Comparison of ENCODE assay signal across 9 mouse cellular contexts in the genomic region with DNA sequence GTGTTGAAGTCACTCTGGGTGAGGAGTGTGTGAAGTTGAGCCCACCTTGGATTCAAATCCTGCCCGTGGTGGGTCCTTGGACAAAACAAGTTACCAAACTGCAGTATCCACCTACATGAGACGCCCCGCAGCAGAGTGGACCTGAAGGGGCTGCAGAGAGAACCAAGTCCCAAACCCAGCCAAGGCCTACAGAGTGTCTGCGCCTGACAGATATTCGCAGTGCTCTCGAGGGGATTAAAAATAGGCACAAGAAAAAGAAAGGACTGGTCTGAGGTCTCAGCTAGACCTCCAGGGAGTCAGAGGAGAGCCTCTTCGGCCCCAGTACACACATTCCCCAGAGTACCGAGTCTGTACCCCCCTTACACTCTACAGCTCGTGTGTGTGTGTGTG. TPM values are rescaled to one million over a fixed set of nuclear protein-coding genes. Genes with fewer than 3 reads are reported as not detected.
A peak's percentile ranks its signal among the peaks of the same experiment; 100 is the strongest.
DNase-seq lines count a peak whose midpoint lies in the region; ATAC-seq and TF ChIP-seq lines count a peak whose summit lies in the region.
"Had no signal": no experiment of that assay in that cellular context is flagged by ENCODE, and none has a peak within 500 bp of the region (broad histone marks: within the 10 kb centered on the region; RNA-seq: fewer than 3 reads in every experiment).

No protein-coding gene starts in this region.

- peak overlapping the region; percentile 92 for H3K4me3 ChIP-seq in cerebellum, adult 2 months (replicated peaks; ENCODE audit: insufficient read depth, low read depth, low read length)
- peak overlapping the region; percentile 61 for H3K4me3 ChIP-seq in lung, embryonic 16.5 days (ENCODE audit: low read length)
- H3K4me3 ChIP-seq in limb, embryonic 13.5 days, result peak overlapping the region; percentile 64
- peak overlapping the region; percentile 43 for H3K4me3 ChIP-seq in stomach, embryonic 14.5 days (ENCODE audit: low read depth, low read length)

- H3K9ac ChIP-seq in lung, embryonic 16.5 days (ENCODE audit: low read length), result peak overlapping the region; percentile 68
- peak overlapping the region; percentile 78 for H3K9ac ChIP-seq in limb, embryonic 13.5 days
- no peak overlapping the region for H3K9ac ChIP-seq in stomach, embryonic 14.5 days (replicated peaks; ENCODE audit: low read depth, low read length)

- no peak for DNase-seq in cerebellum, adult 2 months
- DNase-seq in cerebellum, postnatal 25 days, result no peak
- DNase-seq in lung, postnatal 36 days, result no peak
- no peak for DNase-seq in embryo, embryonic 10.5 days (ENCODE audit: low spot score)
- DNase-seq in right cerebral cortex, postnatal 25 days, result no peak
- DNase-seq: gastrocnemius, postnatal 14 days had no signal

- no peak for TF ChIP-seq CTCF in cerebellum, adult 2 months (IDR thresholded peaks at IDR 0.05; ENCODE audit: borderline replicate concordance, insufficient read depth, low read depth, low read length)

- no peak for ATAC-seq in lung, embryonic 16.5 days (ENCODE audit: low read depth)
- no peak for ATAC-seq in limb, embryonic 13.5 days (ENCODE audit: low FRiP score, low read depth)
- ATAC-seq in stomach, embryonic 14.5 days (ENCODE audit: insufficient number of reproducible peaks, insufficient read depth, low FRiP score, low read depth), result no peak

- no peak for TF ChIP-seq POLR2A in cerebellum, adult 2 months (IDR thresholded peaks at IDR 0.05; ENCODE audit: borderline replicate concordance, insufficient read depth, low read length)

- peaks cover 38% of the 10 kb centered on the region for H3K4me1 ChIP-seq in cerebellum, adult 2 months (ENCODE audit: control insufficient read depth, insufficient read depth, low read length)
- H3K4me1 ChIP-seq in lung, embryonic 16.5 days (replicated peaks; ENCODE audit: control insufficient read depth, insufficient read depth, low read length), result peaks cover 5% of the 10 kb centered on the region
- peaks cover 23% of the 10 kb centered on the region for H3K4me1 ChIP-seq in limb, embryonic 13.5 days
- 0 out of 2 replicates have a peak, but pooled peaks cover 4% of the 10 kb centered on the region for H3K4me1 ChIP-seq in stomach, embryonic 14.5 days (ENCODE audit: control insufficient read depth, insufficient read depth, low read length)

- H3K4me2 ChIP-seq in lung, embryonic 16.5 days (ENCODE audit: low read depth, low read length), result peak overlapping the region; percentile 97
- H3K4me2 ChIP-seq in limb, embryonic 13.5 days (replicated peaks), result peak overlapping the region; percentile 92
- peak overlapping the region; percentile 90 for H3K4me2 ChIP-seq in stomach, embryonic 14.5 days (replicated peaks; ENCODE audit: low read depth, low read length)

- no peaks in the 10 kb centered on the region for H3K27me3 ChIP-seq in cerebellum, adult 2 months (ENCODE audit: control insufficient read depth, insufficient read depth, low read length)
- peaks cover 34% of the 10 kb centered on the region for H3K27me3 ChIP-seq in lung, embryonic 16.5 days (ENCODE audit: control insufficient read depth, insufficient read depth, low read depth, low read length)
- H3K27me3 ChIP-seq in limb, embryonic 13.5 days, result peaks cover 42% of the 10 kb centered on the region
- peaks cover 5% of the 10 kb centered on the region; the same call in 1 of the 2 replicates for H3K27me3 ChIP-seq in stomach, embryonic 14.5 days (ENCODE audit: control insufficient read depth, insufficient read depth, low read length)

- H3K36me3 ChIP-seq in lung, embryonic 16.5 days (ENCODE audit: control insufficient read depth, insufficient read depth, low read length), result no peaks in the 10 kb centered on the region
- 0 out of 2 replicates have a peak, but pooled peaks cover 3% of the 10 kb centered on the region for H3K36me3 ChIP-seq in limb, embryonic 13.5 days
- no peaks in the 10 kb centered on the region for H3K36me3 ChIP-seq in stomach, embryonic 14.5 days (ENCODE audit: control insufficient read depth, insufficient read depth, low read length)

- WGBS in cerebellum, adult 2 months, result 21% methylated on average over 9 of the region's 9 CpGs
- 38% methylated on average over 9 of the region's 9 CpGs for WGBS in lung, embryonic 16.5 days
- WGBS in limb, embryonic 13.5 days, result 30% methylated on average over 9 of the region's 9 CpGs
- WGBS in stomach, embryonic 14.5 days, result 40% methylated on average over 9 of the region's 9 CpGs

- H3K9me3 ChIP-seq in lung, embryonic 16.5 days (ENCODE audit: control insufficient read depth, low read length), result no peaks in the 10 kb centered on the region
- H3K9me3 ChIP-seq in limb, embryonic 13.5 days, result no peaks in the 10 kb centered on the region
- no peaks in the 10 kb centered on the region for H3K9me3 ChIP-seq in stomach, embryonic 14.5 days (ENCODE audit: control insufficient read depth, low read depth, low read length)

- peak overlapping the region; percentile 100 for H3K27ac ChIP-seq in cerebellum, adult 2 months (ENCODE audit: insufficient read depth, low read length)
- H3K27ac ChIP-seq in lung, embryonic 16.5 days (ENCODE audit: low read length), result no peak overlapping the region
- H3K27ac ChIP-seq in limb, embryonic 13.5 days, result no peak overlapping the region
- no peak overlapping the region for H3K27ac ChIP-seq in stomach, embryonic 14.5 days (ENCODE audit: low read length)

RNA-seq across cellular contexts. Expression of a gene that starts 0.6 kb away (rescaled TPM):
- polyA plus RNA-seq in cerebellum, adult 2 months (2012; rRNA removed), result 192 TPM in 2 replicates
- polyA plus RNA-seq in lung, embryonic 16.5 days (2015; fragmentation: Nextera tagmentation; extraction: Ambion mirVana), result 2.2 and 2.9 TPM in 2 replicates
- polyA plus RNA-seq in limb, embryonic 13.5 days (2015; fragmentation: Nextera tagmentation; extraction: Ambion mirVana), result 20.0 and 21.3 TPM in 2 replicates
- polyA plus RNA-seq in stomach, embryonic 14.5 days (2014; fragmentation: Nextera tagmentation; extraction: Ambion mirVana), result 1.4 TPM in 2 replicates

RNA-seq across cellular contexts. Expression of a gene that starts 14.3 kb away (rescaled TPM):
- polyA plus RNA-seq in cerebellum, adult 2 months (2012; rRNA removed), result 148 and 176 TPM in 2 replicates
- 2.6 and 2.8 TPM in 2 replicates for polyA plus RNA-seq in lung, embryonic 16.5 days (2015; fragmentation: Nextera tagmentation; extraction: Ambion mirVana)
- polyA plus RNA-seq in limb, embryonic 13.5 days (2015; fragmentation: Nextera tagmentation; extraction: Ambion mirVana), result 1.2 and 1.3 TPM in 2 replicates
- 1.1 and 2.0 TPM in 2 replicates for polyA plus RNA-seq in stomach, embryonic 14.5 days (2014; fragmentation: Nextera tagmentation; extraction: Ambion mirVana)

RNA-seq across cellular contexts. Expression of a gene that starts 30.8 kb away (rescaled TPM):
- 0.16 TPM in 2 replicates for polyA plus RNA-seq in cerebellum, adult 2 months (2012; rRNA removed)
- polyA plus RNA-seq in lung, embryonic 16.5 days (2015; fragmentation: Nextera tagmentation; extraction: Ambion mirVana), result 16.3 and 17.7 TPM in 2 replicates
- 5.0 and 5.6 TPM in 2 replicates for polyA plus RNA-seq in limb, embryonic 13.5 days (2015; fragmentation: Nextera tagmentation; extraction: Ambion mirVana)
- polyA plus RNA-seq in stomach, embryonic 14.5 days (2014; fragmentation: Nextera tagmentation; extraction: Ambion mirVana), result 20.9 and 22.6 TPM in 2 replicates

RNA-seq across cellular contexts. Expression of a gene that starts 53.3 kb away (rescaled TPM):
- 28.5 and 31.3 TPM in 2 replicates for polyA plus RNA-seq in cerebellum, adult 2 months (2012; rRNA removed)
- 15.4 and 15.8 TPM in 2 replicates for polyA plus RNA-seq in lung, embryonic 16.5 days (2015; fragmentation: Nextera tagmentation; extraction: Ambion mirVana)
- polyA plus RNA-seq in limb, embryonic 13.5 days (2015; fragmentation: Nextera tagmentation; extraction: Ambion mirVana), result 25.6 and 30.1 TPM in 2 replicates
- 18.2 and 20.3 TPM in 2 replicates for polyA plus RNA-seq in stomach, embryonic 14.5 days (2014; fragmentation: Nextera tagmentation; extraction: Ambion mirVana)

RNA-seq across cellular contexts. Expression of a gene that starts 53.4 kb away (rescaled TPM):
- 104 and 107 TPM in 2 replicates for polyA plus RNA-seq in cerebellum, adult 2 months (2012; rRNA removed)
- 58.5 and 61.2 TPM in 2 replicates for polyA plus RNA-seq in lung, embryonic 16.5 days (2015; fragmentation: Nextera tagmentation; extraction: Ambion mirVana)
- 79.1 and 80.4 TPM in 2 replicates for polyA plus RNA-seq in limb, embryonic 13.5 days (2015; fragmentation: Nextera tagmentation; extraction: Ambion mirVana)
- 81.6 and 84.6 TPM in 2 replicates for polyA plus RNA-seq in stomach, embryonic 14.5 days (2014; fragmentation: Nextera tagmentation; extraction: Ambion mirVana)

Comparison
In these comparisons a context has a peak if more than half of its experiments do, and no peak if none do; other contexts are left out.
1. RNA of a gene that starts 14.3 kb away (polyA plus RNA-seq): 148 to 176 TPM in cerebellum, adult 2 months; 2.6 to 2.8 TPM in lung, embryonic 16.5 days, 1.2 to 1.3 TPM in limb, embryonic 13.5 days and 1.1 to 2.0 TPM in stomach, embryonic 14.5 days; every median in the first group is over 10 times any median in the second.
2. Peak in every context shown above with its lines, with median percentiles within 50 percentile points of each other: H3K4me3 ChIP-seq and H3K4me2 ChIP-seq.